Mouse (Mus musculus) brown adipose tissue, adult 24 weeks (tissue): ENCODE data around the gene Ccdc59. TPM values are rescaled to one million over a fixed set of nuclear protein-coding genes. Genes with fewer than 3 reads are reported as not detected.

Experiments
- polyA plus RNA-seq: library from polyadenylated mRNA; stranded (reverse); fragments of >200 nt; gene quantifications from 2 replicates; pipeline ENCODE4 v1.2.4, GENCODE M21; 2012; ENCODE audit not compliant: missing spikeins, insufficient read depth, insufficient read length

The Ccdc59 gene
- polyA plus RNA-seq, 1 experiment, result 19.9 TPM

Other genes starting within 250 kb of the Ccdc59 start
- 3.2 and 5.0 TPM in 2 replicates for gene Mettl25, start 313 bp downstream of the Ccdc59 start, polyA plus RNA-seq